Mouse (Mus musculus) bone marrow macrophage, adult 2 months (primary cell): ENCODE measurements around the gene Gadd45gip1.

Experiments
- CTCF ChIP-seq: IDR thresholded peaks from 2 replicates; pipeline ENCODE4 v1.5.1; 2012; ENCODE audit warnings: low read depth, mild to moderate bottlenecking, low read length, moderate library complexity
- POLR2A ChIP-seq: IDR thresholded peaks from 2 replicates; pipeline ENCODE4 v1.6.1; 2012; ENCODE audit warnings: mild to moderate bottlenecking, low read depth, low read length, borderline replicate concordance

DNA sequence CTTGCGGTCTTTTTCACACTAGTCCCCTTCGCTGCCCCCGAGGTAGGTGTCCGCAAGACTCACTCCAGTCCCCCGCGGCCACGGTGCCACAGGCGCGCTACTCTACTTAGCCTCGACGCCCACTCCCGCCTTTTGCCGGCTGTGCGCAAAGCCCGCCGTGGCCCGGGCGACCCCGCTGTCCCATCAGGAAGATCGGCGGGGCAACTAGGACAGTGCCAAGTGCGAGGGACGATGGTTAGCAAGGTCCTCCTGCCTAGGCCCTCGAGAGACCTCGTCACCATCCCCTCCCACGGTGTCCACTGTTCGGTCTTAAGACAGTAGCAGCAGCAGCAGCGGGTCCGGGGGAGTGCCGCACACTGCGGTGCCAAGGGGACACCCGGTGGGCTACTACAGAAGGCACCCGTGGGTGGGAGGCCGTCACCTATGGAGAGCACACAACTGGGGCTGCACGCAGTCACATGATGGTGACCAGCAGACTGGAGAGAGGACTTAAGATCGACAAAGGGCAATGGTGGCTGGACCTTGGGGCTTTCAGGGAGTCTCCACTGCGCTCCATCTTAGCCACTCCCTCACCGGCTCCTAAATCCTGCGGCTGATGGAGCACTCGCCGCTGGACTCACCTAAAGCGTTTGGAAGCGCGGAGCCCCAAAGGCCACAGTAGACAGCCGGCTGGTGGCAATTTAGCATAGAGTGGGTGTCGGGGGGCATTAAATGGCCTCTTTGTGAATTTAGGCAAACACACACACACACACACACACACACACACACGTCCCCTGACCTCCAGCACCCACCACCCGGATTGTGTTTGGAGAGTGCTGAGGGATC lies 46.4 kb upstream of the Gadd45gip1 start:
- no peak for TF ChIP-seq POLR2A
- no peak for TF ChIP-seq CTCF
